Mouse (Mus musculus): Measurements from ENCODE around the gene Kmo. TPM values are rescaled to one million over a fixed set of nuclear protein-coding genes. Genes with fewer than 3 reads are reported as not detected.

Gene Kmo
- 0.13 and 1.3 TPM in 2 replicates for polyA plus RNA-seq (2012)

GRCm38 (mm10) chr1:175619814-175620431 is at the start of gene Kmo:
Gene Kmo, plus strand, starts transcription at chr1:175620381.

GRCm38 (mm10) chr1:175625257-175625879 is 5.2 kb downstream of the Kmo start, which contains the start of gene Fh1:
Gene Fh1, minus strand, starts transcription at chr1:175625635.

GRCm38 (mm10) chr1:175692246-175692996 is 72.2 kb downstream of the Kmo start, which contains the start of the genes Opn3 and Chml:
Gene Opn3, minus strand, starts transcription at chr1:175692776.
Gene Chml, minus strand, starts transcription at chr1:175692901.

GRCm38 (mm10) chr1:175698293-175698692 is 78.1 kb downstream of the Kmo start, which contains the start of gene Wdr64:
Gene Wdr64, plus strand, starts transcription at chr1:175698593.

Other genes with a start within 250 kb of the Kmo start
- gene Rgs7, start 127.9 kb upstream of the Kmo start, polyA plus RNA-seq (2012), result not detected in 2 replicates
- 12.9 and 13.3 TPM in 2 replicates for gene Fh1, start 5.3 kb downstream of the Kmo start, polyA plus RNA-seq (2012)
- 0.84 and 1.2 TPM in 2 replicates for gene Opn3, start 72.4 kb downstream of the Kmo start, polyA plus RNA-seq (2012)
- 14.6 and 15.6 TPM in 2 replicates for gene Chml, start 72.5 kb downstream of the Kmo start, polyA plus RNA-seq (2012)
- not detected in 2 replicates for gene Wdr64, start 78.2 kb downstream of the Kmo start, polyA plus RNA-seq (2012)